Mouse (Mus musculus): ENCODE measurements around the gene Gpr174. TPM values are rescaled to one million over a fixed set of nuclear protein-coding genes. Genes with fewer than 3 reads are reported as not detected.

Gene Gpr174
- total RNA-seq, 2 experiments from 2014 or later, result 0.14 to 0.31 TPM

Other genes starting within 250 kb of the Gpr174 start
- gene P2ry10, start 167.4 kb upstream of the Gpr174 start, total RNA-seq (2021), result under 1 TPM; 0.19 to 0.39 TPM
- gene P2ry10b, start 107.0 kb upstream of the Gpr174 start, total RNA-seq (2021), result 1 to 10 TPM in 1 of 2 experiments, under 1 TPM in 1; 0.97 to 1.2 TPM
- gene Itm2a, start 147.5 kb downstream of the Gpr174 start, total RNA-seq (2021), result 10 to 100 TPM; 15.5 to 20.7 TPM

Measured in heart, postnatal 36 days (tissue).